Mouse (Mus musculus): ENCODE measurements around the gene Ripor1.

DNA sequence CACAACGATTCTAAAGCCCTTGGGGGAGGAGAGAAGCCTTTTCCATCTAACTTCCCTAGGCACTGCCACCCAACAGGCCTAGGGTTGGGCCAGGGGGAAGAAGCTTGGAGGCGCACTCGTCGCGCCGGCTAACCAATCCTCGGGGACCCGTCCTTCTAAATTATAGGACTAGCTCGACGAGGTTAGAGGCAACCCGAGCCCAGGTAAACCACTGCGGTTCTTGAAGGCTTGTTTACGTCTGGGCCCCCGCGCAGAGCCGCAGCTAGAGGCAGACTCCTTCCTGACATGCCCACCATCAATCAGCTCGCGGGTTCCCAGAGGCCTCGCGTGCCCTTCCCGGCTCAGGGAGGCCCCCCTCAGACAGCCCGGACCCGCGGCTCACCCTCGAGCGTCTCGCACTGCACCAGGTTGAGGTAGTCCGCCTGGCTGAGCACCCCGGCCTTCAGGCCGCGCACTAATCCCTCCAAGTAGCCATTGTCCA is 39.6 kb upstream of the Ripor1 start:
- TF ChIP-seq POLR2A (IDR thresholded peaks at IDR 0.05; ENCODE audit: insufficient read length, low read depth): no peak
- TF ChIP-seq USF1 (IDR thresholded peaks at IDR 0.05; ENCODE audit: low read depth): no peak
- TF ChIP-seq MYOD1 (IDR thresholded peaks at IDR 0.05; ENCODE audit: control insufficient read depth in 1 of 3, insufficient read length in 2 of 3, low read depth in 2 of 3): no peak
- TF ChIP-seq MAX (IDR thresholded peaks at IDR 0.05; ENCODE audit: low read depth): no peak
- no peak for TF ChIP-seq MYOG (IDR thresholded peaks at IDR 0.05; ENCODE audit: control insufficient read depth in 1 of 3, insufficient read depth in 1 of 3, insufficient read length in 2 of 3, low read depth in 2 of 3)
- TF ChIP-seq TCF12 (IDR thresholded peaks at IDR 0.05; ENCODE audit: insufficient read depth, poor library complexity, severe bottlenecking): no peak
- no peak for TF ChIP-seq TCF3 (IDR thresholded peaks at IDR 0.05; ENCODE audit: insufficient read length, low read depth)
- TF ChIP-seq POLR2AphosphoS2 (IDR thresholded peaks at IDR 0.05; ENCODE audit: insufficient read length, low read depth): no peak
- TF ChIP-seq E2F4 (IDR thresholded peaks at IDR 0.05; ENCODE audit: insufficient read depth): no peak
- TF ChIP-seq SRF (IDR thresholded peaks at IDR 0.05; ENCODE audit: control insufficient read depth, insufficient read length, low read depth): no peak
